Mouse (Mus musculus) adrenal gland, adult 18-20 months (tissue): ENCODE data around the gene Mov10. TPM values are rescaled to one million over a fixed set of nuclear protein-coding genes. Genes with fewer than 3 reads are reported as not detected.
"Not testable (repeated sequence)": the region's sequence is repeated elsewhere in the genome, so short reads cannot be mapped to it uniquely, and the experiment has no call there.

Experiments
- DNase-seq, 2 experiments: peaks; one replicate each; pipeline ENCODE4 v3.0.0; 2021 to 2022; ENCODE audit warnings: low spot score in 2 of 2
- long read RNA-seq, 2 experiments: library from polyadenylated mRNA; stranded (forward); transcript quantifications; one replicate each; pipeline ENCODE4 v2.0.0; 2021
- total RNA-seq, 2 experiments: library from RNA; stranded (reverse); gene quantifications; 1 replicate in 1 of 2; 2 replicates in 1 of 2; pipeline ENCODE4 v1.2.3; 2021

Gene Mov10
- 10 to 100 TPM in 1 of 2 experiments, 1 to 10 TPM in 1; 9.0 to 15.0 TPM for total RNA-seq
- long read RNA-seq, experiment 1, partial matches to known transcripts = 8 of 11 reads
- long read RNA-seq, experiment 1, other reads (novel, unspliced or antisense) = 2 of 11 reads
- long read RNA-seq, experiment 2, partial matches to known transcripts = 17 of 18 reads
- long read RNA-seq, experiment 2, other reads (novel, unspliced or antisense) = 0 of 18 reads

DNA sequence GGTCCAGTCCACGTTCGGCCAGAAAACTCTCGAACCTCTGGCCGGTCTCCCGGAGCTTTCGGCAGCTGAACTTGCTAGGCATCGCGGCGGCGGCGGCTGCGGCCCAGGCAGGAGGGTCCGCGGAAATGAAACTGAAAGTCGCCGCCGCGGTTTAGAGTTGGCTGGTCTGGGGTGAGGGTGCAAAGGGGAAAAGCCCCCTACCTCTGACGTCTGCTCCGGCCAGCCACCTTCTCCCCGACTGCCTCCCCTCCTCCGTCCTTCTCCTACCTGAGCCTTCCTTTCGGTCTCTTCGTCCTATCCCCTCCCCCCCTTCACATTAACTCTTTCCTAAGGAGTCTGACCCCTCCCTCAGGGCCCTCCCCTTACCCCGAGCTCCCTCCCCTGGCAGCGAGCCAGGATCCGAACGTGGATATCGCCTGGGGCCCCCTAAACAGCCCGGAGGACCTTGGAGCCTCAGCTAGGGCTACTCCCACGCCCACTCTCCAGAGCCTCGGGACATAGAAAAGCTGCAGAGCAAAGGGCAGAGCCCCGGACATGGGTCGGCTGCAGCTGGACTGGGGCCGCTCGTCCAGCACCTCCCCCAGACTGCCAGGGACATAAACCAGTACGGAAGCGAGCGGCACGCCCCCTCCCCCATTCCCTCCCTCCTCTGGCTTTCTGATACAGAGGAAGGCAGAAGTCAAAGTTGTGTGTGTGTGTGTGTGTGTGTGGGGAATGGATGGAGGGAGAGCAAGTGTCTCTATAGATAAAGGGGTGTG is at the start of gene Mov10:
Gene Mov10, minus strand, starts transcription at position 573 of the 758 bp plus-strand sequence.
- peak; percentile 61 to 67 for DNase-seq

DNA sequence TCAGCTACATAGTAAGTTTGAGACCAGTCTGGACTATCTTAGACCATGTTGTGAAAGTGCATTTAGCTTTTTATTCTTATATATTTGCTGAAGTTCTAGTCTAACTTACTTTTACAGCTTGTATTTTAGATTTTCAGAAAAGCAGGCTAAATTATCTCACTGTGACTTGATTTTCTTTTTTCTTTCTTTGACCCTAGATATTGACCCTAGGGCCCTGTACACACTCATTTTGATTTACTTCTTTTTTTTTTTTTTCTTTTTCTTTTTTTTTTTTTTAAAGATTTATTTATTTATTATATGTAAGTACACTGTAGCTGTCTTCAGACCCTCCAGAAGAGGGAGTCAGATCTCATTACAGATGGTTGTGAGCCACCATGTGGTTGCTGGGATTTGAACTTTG is 48.3 kb upstream of the Mov10 start:
- DNase-seq = not testable (repeated sequence)

- no peak for DNase-seq
Measured at GRCm38 (mm10) chr3:104865341-104865788, 47.0 kb upstream of the Mov10 start.

DNA sequence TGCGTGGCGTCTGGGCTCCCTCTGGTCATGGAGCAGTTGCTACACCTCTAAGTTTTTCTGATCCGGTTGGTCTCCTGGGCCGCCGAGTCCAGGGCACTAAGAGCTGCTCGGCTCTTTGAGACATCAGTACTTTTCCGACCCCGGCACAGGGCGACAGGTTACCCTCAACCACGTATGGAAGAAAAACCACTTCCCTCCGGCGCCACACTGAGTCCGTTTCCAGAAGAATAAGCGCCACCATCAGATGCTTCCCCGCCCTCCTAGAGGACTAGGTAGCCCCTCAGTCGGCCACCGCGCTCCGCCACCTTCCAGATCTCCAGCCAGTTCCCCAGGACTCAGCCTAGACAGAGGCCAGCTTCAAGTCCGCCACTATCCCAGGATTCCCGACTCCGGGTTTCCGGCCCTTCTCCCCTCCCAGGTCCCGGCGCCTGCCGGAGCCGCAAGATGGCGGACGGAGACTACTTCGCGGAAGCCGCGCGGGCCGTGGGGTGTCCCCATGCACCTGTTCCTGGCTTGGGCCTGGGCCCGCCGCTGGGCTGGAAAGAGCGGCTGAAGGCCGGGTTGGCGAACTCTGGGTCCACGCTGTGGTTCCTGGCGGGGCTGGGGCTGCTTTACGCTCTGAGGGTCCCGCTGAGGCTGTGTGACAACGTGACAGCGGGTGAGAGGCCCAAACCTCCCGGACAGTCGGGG is 46.4 kb upstream of the Mov10 start:
- peak; percentile 87 to 92 for DNase-seq

GRCm38 (mm10) chr3:104863786-104864650 is 45.7 kb upstream of the Mov10 start, which contains the start of the genes St7l and Capza1:
St7l (plus strand) TSS chr3:104864005.
Capza1 (minus strand) TSS chr3:104864505.
- DNase-seq = peak; percentile 84

GRCm38 (mm10) chr3:104858560-104858959 is 40.2 kb upstream of the Mov10 start:
- DNase-seq = no peak

DNA sequence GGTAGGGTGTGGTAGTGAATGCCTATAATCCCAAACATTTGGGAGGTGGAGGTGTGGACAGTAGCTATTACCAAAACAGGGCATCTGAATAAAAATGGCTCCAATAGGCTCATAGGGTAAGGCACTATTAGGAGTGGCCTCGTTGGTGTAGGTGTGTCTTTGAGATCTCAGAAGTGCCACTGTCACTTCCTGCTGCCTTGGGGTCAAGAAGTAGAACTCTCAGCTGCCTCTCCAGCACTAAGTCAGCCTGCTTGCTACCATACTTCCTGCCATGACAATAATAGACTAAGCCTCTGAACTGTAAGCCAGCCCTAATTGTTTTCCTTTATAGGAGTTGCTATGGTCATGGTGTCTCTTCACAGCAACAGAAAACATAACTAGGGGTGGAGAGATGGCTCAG is 37.7 kb upstream of the Mov10 start:
- no peak for DNase-seq

- DNase-seq = no peak
Measured at GRCm38 (mm10) chr3:104854866-104855265, 36.5 kb upstream of the Mov10 start.

DNA sequence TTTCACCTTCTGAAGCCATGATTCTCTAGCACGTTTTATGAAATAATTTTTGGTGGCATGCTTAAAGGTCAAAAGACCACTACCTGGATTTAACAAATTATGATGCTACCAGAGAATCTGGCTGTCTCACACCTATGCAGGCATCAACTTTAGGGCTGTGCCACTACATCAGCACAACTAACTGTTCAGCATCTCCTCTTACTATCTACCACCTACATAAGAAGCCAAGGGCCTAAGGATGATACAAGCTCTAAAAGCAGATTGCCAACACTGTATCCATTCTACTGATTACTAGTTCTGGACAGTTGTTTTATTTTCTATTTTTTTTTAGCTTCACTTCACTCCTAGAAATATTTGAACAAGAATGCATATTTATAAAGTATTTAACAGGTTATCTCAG is 36.1 kb upstream of the Mov10 start:
- no peak for DNase-seq

GRCm38 (mm10) chr3:104846601-104847000 is 28.2 kb upstream of the Mov10 start:
- no peak for DNase-seq

DNA sequence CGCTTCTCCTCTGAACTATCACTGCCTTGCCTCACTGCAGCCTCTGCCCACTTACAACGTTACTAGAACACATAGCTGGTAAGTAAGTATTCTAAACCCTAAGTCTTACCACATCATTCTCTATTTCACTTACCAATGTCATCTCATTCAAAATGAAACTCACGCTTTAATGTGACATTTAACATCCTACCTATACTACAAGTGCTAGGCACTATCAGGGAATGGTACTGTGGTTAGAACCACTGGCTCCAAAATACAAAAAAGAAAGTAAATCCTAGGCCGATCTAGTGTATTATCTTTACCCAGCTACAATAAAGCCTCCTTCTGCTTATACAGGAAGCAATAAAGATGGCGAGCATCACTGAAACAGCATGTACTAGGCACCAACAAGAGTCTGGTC is 22.7 kb upstream of the Mov10 start:
- no peak for DNase-seq

GRCm38 (mm10) chr3:104835797-104836196 is 17.4 kb upstream of the Mov10 start:
- DNase-seq = no peak

DNA sequence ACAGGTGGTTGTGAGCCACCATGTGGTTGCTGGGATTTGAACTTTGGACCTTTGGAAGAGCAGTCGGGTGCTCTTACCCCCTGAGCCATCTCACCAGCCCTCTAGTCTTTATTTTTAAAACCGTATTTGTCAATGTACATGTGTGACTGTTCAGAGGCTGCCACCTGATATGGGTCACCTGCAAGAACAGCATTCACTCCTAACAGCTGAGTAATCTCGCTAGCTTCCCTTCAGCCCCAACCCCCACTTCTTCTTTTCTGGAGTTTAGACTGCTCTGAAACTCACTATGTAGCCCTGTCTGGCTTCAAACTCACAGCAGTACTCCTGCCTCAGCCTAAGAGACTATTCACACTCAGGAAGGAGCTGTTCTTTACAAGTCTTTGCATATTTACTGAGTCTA is 4.0 kb upstream of the Mov10 start:
- no peak for DNase-seq

DNA sequence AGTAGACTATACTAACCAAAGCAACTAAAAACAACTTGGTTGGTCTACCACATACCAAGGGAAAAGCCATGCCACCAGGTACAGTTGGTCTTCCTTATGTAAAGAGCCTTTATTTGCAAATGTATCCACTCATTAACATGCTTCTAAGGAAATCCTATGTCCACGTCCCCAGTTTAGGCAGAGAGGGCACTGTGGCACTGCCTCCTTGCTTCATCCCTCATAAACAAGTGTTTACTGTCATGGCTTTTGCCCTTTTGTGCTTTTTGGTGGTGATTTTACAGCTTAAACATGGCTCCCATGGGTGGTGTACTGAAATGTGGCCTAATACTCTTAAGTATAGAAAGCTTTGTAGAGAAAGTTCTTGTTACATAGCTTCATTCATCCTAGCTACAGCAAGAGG is 2.1 kb upstream of the Mov10 start:
- DNase-seq = no peak

DNA sequence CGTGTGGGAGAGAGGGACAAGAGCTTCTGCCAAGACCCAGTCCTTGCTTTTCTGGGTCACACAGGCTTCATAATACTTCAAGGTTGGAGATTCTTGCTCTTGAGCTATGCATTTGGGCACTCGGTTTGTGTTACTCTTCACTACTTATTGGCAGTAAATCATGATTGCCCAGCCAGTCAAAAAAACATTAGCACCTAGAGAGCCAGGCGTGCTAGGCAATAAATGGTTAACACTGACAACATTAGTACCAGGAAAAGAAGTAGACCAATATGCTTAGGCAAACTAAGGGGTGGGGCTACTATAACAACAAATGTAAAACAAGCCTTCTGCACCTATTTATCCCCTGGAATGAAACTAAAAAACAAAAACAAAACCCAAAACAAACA is 379 bp upstream of the Mov10 start:
- no peak for DNase-seq

- DNase-seq = peak; percentile 60 to 64
Measured at GRCm38 (mm10) chr3:104817481-104817990, 827 bp downstream of the Mov10 start.

DNA sequence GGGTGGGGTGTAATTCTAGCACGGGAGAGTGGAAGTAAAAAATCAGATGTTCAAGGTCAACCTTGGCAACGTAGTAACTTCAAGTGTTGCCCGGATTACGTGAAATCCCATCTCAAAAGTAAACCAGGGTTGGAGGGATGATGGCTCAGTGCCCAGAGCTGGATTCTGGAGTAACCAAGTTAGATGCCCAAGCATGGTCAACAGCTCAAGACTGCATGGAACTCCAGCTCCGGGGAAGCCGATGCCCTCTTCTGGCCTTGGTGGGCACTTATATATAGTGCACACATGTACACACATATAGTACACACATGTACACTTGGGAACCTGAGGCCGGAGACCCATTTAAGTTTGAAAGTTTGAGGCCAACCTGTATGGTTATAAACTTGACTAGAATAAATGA is 2.2 kb downstream of the Mov10 start:
- DNase-seq = no peak

- no peak for DNase-seq
Measured at GRCm38 (mm10) chr3:104815346-104815745, 3.0 kb downstream of the Mov10 start.

- DNase-seq = no peak
Measured at GRCm38 (mm10) chr3:104814746-104815145, 3.6 kb downstream of the Mov10 start.

GRCm38 (mm10) chr3:104813227-104813626 is 5.1 kb downstream of the Mov10 start:
- DNase-seq = not testable (repeated sequence)

- DNase-seq = no peak
Measured at GRCm38 (mm10) chr3:104812254-104812653, 6.1 kb downstream of the Mov10 start.
